Mouse (Mus musculus): ENCODE results near the gene Naga.

Naga gene

DNA sequence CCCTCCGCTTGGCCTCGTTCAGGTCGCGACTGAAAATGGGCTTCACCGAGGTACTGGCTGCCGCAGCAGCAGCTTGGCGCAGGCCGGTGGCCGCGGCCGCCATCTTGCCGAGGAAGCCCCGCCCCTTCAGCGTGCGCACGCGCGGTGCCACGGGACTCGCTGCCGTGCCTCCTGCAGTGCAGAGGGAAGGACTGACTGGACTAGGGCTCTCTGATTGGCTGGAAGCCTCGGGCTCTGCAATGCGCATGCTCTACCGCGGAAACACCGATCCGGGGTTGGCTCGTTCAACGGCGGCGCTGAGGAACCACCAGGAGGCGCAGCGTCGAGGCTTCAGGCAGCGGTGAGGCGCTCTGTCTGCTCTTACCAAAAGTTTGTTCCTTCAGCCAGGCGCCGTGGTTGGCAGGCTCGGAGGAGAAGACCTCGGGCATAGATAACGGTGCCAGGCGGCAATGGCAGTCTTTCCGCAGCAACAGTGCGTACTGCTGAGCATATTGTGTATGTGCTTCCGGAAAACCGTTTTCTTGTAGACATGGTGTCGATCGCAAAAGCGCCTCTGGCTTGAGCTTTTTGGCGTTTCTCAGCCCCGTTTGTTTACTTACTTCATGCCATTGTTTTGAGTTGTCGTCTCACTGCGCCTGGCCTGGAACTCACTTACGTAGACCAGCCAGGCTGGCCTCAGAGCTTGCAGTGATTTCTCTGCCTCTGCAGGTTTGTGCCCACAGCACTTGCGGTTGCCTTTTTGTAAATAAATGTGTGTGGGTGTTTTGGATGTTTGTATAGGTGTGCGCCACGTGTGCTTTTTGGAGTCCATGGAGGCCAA lies 15.6 kb upstream of the Naga start, which contains the start of gene Ndufa6:
Gene Ndufa6 (minus strand): TSS at position 197 of the 820 bp plus-strand sequence.
- peak; percentile 99 for DNase-seq

DNA sequence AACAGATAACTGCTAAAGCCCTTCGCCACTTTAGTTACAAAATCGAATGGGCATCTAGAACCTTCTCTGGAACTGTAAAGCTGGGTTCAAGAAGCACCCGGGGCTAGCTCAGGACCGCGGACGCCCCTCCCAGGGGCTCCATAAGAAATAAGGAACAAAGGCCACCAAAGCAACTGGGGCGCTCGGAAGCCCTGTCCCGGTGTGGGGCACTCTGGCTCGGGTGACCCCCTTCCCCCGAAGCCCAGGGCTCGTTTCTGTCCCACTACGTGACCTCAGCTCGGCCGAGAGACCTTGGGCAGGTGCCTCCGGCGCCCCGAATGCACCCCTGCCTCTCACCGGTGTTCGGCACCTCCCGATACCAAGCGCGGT lies 15.0 kb upstream of the Naga start:
- no peak for DNase-seq

DNA sequence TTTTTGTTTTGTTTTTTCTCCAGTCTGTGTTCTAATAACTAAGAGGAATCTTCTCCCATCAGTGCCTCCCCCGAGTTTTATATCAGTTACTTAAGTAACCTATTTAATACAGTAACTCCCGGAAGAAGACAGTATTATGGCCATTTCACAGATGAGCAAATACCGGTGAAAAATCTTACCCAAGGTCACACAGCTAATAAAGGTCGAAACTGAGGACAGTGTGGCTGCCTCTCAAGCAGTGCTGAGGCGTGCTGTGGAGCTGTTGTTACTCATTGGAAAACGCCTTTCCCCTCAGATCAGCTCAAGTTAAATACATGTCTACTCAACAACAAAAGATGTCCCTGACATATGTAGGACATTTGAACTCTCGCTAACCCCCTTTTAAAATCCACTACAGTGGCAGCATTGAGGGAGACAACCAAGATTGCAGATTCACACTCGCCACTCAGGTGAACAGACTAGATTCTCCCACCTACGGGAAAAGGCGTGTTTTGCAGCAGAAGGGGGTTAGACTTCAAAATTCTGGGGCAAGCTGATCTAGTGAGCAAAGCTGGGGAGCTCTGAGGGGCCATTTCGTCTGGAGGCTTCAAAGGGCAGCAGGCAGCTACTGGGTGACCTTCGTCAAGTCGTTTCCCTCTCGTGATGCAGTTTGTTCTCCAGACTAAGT lies 14.5 kb upstream of the Naga start:
- DNase-seq: no peak

DNA sequence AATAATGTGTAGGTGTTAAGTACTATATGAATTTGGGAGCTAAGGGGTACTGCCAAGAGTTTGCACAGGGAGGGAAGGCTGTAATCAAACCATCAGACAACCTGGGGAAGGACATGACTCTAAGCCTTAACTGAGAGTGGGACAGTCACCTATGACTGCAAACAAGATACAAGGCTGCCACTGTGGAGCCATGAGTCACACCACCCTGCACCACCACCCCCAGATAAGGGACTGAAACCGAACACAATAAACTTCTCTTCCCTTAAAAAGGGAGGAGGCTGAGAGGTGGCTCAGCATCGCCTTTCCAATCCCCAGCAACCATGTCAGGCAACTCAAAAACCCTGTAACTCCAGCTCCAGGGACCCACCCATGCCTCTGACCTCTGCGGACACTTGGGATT lies 12.8 kb upstream of the Naga start:
- DNase-seq: no peak

DNA sequence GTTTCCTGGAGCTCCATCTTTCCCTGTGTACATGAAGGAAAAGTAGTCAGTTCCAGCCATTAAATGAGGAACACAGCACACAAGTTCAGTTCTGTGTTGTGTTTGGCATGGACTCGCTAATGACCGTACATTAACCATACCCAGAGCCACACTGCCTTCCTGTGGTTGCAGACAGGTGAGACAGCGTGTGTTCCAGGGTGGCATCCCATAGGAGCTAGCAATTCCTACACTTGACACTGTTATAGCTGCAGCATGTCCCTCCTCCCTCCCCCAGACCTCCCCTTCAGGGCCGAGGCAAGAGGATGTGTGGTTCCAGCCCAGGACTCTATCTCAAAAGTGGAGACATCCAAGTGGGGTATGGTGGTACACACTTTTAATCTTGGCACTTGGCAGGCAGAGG lies 11.6 kb upstream of the Naga start:
- no peak for DNase-seq

DNA sequence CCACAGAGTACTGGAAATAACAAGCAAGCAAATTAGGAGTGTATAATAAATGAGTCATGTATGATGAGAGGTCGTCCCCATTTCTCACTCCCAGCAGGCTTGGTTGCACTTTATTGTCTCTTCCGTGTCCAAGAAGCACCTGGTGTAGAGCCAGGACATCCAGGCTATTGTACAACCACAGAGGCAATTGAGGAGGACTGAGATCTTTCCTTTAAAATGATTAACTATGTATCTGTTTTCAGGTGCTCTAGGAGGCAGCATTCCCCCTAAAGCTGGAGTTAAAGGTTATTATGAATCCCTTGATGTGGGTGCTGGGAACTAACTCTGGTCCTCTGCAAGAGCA lies 10.2 kb upstream of the Naga start:
- no peak for DNase-seq

DNA sequence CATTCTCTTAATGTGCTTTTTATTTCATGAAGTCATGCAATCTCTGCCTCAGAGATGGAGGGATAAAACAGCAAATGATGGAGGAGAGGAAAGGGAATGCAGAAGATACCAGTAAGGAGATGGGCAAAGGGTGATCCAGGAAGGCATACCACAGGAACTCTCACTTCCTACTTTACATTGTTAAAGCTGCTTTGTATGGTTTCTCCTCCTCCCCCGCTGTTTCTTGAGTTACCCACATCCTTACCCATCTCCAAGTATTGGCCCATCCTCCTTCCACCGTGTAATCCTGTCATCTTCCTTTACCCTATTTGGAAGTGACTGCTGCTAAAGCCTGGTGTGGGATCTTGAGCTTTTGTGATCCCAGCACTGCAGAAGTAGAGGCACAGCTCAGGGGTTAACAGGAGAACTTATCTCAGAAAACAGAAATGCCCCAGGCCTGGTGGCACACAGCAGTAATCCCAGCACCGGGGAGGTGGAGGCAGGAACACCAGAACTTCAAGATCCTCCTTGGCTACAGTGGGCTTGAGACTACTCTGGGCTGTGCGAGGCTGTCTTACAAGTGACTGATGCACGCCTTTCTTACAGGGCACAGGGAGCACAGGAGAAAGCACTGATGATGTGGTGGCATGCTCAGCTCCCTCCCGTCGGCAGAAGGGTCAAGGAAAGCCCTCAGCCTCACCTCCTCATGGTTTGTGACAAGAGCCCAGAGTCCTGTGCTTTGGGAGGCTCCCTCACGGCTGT lies 9.7 kb upstream of the Naga start:
- DNase-seq: no peak

DNA sequence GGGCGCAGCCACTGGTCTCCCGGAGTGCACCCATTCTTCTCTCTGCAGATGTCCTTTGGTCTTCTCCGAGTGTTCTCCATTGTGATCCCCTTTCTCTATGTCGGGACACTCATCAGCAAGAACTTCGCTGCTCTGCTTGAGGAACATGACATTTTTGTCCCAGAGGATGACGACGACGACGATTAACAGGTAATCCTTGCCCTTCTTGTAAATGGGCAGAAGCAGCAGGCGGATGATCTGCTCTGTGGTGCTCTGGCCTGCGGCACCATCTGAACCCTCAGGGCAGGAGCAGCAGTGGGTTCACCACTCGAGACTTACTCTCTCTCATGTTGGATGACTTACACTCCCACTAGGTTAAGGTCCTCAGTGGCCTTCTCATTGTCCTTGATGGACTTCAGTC lies 9.1 kb upstream of the Naga start:
- DNase-seq: no peak

DNA sequence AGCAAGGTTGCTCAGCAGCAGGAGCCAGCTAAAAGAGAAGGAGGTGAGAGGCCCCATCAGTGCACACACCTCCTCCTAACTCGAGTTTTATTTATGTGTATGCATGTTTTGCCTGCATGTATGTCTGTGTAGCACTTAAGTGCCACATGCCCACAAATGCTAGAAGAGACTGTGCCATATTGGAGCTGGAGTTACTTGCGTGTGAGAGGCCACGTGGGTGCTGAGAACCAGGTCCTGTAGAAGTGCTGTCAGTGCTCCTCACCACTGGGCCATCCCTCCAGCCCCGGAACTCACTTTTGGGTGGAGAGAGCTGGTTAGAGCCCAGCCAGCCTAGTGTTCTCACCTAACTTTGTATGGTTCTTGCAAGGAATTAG lies 8.6 kb upstream of the Naga start:
- no peak for DNase-seq

DNA sequence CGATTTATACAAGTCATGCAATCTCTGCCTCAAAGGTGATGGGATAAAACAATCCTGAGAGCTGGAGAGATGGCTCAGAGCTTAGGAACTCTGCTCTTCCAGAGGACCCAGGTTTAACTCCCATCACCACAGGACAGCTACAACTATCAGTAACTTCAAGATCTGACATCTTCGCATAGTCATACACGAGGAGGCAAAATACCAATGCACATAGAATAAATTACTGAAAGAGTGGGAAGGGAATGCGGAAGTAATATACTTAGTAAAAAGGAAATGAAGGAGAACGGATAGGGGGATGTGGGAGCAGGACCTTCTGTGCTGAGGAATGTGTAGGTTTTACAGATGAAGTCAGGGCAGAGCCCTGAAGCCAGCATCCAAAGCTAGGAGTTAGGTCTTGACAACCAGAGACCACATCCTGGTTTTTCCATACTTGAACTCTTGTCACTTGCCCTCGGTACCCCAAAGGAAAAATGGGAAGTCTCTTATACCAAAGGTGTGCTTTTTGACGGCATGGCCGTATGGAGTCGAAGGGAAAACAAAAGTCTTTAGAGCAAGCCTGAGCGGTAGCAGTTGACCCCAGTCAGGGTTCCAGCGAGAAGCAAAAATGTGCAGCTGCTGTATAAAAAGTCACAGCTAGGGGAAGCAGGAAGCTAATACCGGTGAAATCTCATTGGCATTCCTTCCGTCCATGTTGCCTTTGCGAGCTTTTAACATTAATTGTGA lies 8.0 kb upstream of the Naga start:
- DNase-seq: no peak

DNA sequence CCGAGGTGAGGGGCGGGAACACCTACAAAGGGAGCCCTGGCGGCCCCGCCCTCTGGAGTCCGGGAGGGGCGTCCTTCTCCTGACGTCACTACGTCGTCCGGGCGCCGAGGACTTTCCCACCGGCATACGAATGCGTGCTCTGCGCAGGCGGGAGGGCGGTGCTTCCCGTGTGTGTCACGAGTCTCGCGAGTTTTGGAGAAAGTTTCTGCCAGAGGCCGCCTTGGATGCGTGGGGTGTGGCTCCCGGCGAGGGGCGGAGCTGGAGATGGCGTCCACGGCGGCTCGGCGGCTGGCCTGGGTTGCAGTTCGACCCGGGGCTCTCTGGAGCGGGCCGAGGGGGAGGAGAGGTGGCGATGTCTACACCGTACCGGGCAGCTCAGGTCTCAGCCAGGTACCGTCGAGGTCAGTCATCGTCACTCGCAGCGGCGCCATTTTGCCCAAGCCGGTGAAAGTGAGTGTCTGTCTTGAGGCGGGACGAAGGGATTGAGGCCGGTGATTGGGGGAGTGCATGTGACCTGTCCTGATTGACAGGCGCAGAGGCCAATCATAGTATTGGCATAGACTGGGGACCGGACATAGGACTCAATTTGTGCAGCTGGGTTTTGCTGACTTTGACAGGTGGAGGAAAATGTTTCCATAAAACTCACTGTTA lies 7.2 kb upstream of the Naga start:
- DNase-seq: peak; percentile 99

DNA sequence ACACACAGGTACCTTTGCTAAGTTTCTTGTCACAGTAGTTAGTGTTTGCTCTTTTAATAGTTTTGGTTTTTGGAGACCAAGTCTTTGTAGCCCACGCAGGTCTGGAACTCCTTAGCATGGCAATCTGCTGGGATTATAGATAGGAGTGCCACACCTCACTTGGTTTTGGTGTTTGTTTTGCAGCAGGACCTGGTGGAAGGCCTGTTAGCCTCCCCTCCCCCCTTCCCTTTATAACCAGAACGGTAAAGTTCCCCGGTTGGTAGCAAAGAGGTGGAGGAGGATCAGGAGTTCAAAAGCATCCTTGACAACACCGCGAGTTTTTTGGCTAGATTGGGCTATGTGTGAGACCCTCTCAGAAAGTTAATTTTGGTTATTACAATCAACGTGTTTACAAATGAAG lies 6.2 kb upstream of the Naga start:
- no peak for DNase-seq

DNA sequence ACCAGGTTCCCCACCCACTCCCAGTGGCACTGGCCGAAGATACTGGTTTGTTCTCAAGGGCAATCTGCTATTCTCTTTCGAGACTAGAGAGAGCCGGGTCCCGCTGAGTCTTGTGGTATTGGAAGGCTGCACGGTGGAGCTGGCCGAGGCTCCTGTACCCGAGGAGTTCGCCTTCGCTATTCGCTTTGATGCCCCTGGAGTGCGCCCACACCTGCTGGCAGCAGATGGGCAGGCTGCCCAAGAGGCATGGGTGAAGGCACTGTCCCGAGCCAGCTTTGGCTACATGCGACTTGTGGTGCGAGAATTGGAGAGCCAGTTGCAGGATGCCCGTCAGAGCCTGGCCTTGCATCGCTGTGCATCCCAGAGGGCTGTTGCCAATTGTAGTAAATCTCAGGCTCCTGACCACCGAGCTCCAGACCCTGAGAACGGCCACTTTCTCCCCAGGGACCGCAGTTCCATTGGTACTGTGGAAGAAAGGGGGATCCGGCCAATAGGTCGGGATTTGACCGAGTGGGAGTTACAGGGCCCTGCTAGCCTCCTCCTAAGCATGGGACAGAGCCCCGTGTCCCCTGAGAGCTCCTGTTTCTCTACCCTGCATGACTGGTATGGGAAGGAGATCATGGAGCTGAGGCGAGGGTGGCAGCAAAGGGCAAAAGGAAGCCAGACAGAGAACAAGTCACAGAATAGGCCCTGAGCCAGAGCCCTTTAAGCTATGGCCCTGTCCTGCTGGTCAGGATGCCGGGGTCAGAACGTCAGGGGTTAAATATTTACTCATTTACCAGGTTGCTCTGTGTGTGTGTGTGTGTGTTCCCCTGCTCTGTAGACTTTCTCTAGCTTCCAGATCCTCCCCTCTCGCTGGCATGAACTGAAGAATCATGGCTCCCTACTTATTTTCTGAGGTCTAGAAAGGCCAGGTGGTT lies 4.9 kb upstream of the Naga start:
- no peak for DNase-seq

DNA sequence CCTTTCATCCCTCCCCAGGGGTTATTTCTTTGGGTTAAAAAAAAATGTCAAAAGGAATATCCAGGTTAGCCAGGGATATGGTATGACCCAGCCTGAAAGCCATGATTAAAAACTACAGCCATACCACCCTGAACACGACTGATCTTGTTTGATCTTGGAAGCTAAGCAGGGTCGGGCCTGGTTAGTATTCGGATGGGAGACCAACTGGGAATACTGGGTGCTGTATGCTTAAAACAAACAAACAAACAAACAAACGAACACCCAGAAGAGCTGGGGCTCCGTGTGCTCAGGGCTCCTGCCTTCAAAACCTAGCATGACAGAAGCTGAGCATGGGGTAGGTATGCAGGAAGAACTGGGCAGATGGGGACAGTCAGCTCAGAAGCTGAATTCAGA lies 3.8 kb upstream of the Naga start:
- DNase-seq: no peak

DNA sequence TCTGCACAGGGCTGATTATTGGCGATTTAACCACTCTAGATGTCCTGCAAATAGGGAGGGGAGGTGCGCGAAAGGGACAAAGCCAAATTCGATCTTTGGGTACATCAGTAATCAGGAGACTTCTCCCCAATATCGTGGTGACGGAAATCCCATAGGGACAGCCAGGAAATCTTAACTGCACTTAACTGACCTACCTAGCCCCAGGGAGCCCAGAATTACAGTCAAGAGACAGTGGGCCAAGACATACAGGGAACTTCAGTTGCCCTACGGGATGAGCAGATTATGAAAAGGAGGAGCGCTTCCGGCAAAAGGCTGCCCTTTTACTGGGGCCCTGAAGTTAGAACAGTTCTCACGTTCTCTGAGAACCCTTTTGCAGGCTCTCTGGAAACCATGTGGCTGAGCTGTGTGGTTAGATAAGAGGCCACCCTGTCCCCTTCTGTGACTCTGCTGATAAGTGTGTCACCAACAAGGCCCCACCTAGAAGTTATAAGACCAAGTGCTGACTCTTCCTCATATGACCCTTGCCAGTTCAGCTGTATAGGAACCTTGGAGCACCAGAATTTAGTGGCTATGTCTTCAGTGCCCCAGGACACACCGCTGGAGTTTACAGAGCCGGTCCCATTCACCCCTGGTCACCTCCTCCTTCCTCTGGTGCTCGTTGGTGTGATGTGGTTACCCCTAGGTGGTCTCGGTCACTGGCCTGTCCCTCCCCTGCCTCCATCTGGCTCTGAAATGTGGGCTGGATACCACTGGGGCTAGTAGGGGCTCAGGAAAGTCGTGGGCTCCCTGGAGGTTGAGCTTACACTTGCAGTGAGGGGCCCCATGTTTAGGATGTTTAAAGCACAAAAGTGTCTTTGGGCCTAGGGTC lies 3.2 kb upstream of the Naga start:
- no peak for DNase-seq

DNA sequence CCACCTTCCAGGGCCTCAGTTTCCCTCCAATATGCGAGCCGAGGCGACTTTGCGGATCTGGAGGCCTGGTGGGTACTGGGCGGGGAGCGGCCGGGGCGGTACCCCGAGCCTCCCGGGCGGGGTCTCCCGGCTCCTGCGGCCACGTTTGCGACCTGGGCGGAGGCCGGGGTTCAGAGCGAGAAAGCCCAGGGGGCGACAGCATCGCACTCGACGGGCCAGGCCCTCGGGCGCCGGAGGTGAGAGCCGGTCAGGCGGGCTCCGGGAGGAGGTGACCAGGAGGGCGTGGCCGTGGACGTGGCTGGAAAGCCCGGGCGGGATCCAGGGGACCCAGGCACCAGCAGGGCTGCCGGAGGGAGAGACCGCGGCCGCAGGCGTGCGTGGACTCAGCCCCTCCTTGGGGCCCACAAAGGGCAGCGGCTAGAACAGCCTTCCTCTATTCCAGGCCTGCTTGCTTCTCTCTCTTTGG lies 2.3 kb upstream of the Naga start:
- peak; percentile 57 for DNase-seq

DNA sequence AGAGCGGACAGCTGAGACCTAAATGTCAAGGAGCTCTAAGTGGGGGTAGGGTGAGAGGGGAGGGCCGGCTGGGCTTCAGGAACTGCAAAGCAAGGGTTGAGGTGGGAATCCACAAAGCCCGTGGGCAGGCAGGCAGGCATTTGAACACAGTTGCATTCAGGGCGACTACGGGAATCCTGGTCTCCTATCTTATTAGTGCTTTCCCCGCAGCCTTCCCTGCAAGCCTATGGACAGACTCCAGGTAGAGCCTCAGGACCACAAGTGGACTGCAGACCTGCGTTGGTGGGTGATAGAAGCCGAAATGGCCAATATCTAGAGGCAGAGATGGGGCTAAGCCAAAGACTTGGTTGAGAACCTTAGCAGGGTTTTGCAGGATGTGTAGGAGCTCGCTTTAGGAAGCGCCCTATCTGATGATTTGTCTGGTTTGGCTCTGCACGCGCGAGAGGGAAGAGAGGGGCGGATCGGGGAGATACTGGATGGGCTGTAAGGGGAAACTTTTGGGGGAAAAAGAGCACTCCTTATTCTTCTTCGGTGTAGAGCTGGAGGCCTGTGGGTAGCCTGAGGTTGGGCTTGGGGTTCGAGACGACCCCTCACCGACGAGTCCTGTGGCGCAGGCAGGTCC lies 1.8 kb upstream of the Naga start:
- no peak for DNase-seq

DNA sequence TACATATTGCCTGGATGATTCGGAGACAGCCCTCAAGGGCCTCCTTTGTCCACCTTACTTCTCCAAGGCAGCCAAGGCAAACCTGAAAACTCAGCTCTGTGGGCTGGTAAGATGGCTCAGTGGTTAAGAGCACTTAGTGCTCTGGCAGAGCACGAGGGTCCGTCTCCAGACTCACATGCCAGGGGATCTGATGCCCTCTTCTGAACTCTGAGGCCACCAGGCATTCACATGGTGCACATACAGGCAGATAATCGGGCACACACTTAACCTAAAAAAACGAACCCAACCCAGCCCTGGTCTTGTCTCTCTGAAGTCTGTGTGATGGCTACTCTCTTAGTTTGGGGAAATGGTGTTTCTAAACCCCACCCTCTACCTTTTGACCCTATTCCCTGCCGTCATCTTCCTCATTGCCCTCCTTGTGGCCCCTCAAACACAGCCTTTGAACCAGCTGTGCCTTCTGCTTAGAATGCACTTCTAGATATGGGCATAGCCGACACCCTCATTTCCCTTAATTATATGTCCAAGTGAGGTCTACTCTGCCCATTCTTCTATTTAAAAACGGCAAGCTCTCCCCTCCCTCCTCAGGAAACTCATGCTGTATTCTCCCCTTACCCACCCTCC lies 1.0 kb upstream of the Naga start:
- no peak for DNase-seq

DNA sequence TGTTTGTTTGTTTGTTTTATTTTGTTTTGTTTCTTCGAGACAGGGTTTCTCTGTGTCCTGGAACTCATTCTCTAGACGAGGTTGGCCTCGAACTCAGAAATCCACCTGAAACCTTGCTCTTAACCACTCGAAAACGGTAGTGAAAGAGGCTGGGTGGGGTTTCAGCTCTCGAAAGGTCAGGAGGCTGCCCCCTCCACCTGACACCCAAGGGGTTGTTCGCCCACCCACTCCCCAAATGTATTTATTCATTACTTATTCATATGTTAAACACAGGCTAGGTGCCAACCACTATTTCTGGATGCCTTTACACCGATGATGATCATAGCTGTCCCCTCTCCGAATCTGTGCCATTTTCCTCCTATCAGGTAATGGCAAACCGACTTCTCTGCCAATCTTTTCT lies 425 bp upstream of the Naga start:
- DNase-seq: no peak

DNA sequence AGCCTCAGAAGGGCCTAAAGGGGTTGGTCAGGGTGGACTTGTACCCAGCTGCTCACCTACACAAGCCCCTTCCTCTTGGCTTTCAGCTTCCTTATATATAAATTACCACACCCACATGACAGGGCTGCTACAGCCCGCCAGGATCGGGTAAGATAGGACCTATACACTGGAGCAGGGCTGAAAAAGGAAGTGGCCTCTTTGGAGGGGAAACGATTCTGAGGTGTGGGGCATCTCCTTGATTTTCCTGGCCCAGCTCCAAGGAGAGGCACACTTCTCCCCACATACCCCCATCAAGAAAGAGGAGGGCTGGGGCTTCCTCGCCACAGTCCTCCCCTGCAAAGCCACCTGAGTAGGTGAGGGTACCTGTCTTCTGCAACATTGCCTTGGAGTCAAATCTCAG lies 850 bp downstream of the Naga start:
- no peak for DNase-seq

Measured in retina, postnatal 1 day (tissue).